Mouse (Mus musculus): ENCODE data around the gene Nfkbil1. TPM values are rescaled to one million over a fixed set of nuclear protein-coding genes. Genes with fewer than 3 reads are reported as not detected.
"Not testable (repeated sequence)": the region's sequence is repeated elsewhere in the genome, so short reads cannot be mapped to it uniquely, and the experiment has no call there.

Nfkbil1 gene
- polyA plus RNA-seq, 3 experiments from 2014 or later, result 1.7 to 3.3 (median 1.9) TPM

GRCm38 (mm10) chr17:35236996-35237395 lies 1.4 kb upstream of the Nfkbil1 start:
- no peak for ATAC-seq

GRCm38 (mm10) chr17:35236390-35236746 lies 776 bp upstream of the Nfkbil1 start:
- peak; percentile 64 for ATAC-seq

- no peak for ATAC-seq
Observed at GRCm38 (mm10) chr17:35234903-35235302, 689 bp downstream of the Nfkbil1 start.

GRCm38 (mm10) chr17:35234090-35234489 lies 1.5 kb downstream of the Nfkbil1 start:
- ATAC-seq, result not testable (repeated sequence)

- ATAC-seq, result no peak
Observed at GRCm38 (mm10) chr17:35233114-35233980, 2.2 kb downstream of the Nfkbil1 start, which contains the start of gene Atp6v1g2. Gene Atp6v1g2 (plus strand): TSS chr17:35233660.

GRCm38 (mm10) chr17:35232659-35233058 lies 2.9 kb downstream of the Nfkbil1 start:
- ATAC-seq, result peak; percentile 15

GRCm38 (mm10) chr17:35232043-35232442 lies 3.5 kb downstream of the Nfkbil1 start:
- no peak for ATAC-seq

- peak; percentile 57 for ATAC-seq
Observed at GRCm38 (mm10) chr17:35231022-35231421, 4.6 kb downstream of the Nfkbil1 start.

GRCm38 (mm10) chr17:35226561-35227046 lies 9.0 kb downstream of the Nfkbil1 start:
- peak; percentile 35 for ATAC-seq

- no peak for ATAC-seq
Observed at GRCm38 (mm10) chr17:35225456-35225855, 10.1 kb downstream of the Nfkbil1 start.

GRCm38 (mm10) chr17:35224641-35225040 lies 11.0 kb downstream of the Nfkbil1 start:
- no peak for ATAC-seq

- no peak for ATAC-seq
Observed at GRCm38 (mm10) chr17:35222299-35222698, 13.3 kb downstream of the Nfkbil1 start.

- ATAC-seq, result peak; percentile 3
Observed at GRCm38 (mm10) chr17:35220156-35220952, 15.2 kb downstream of the Nfkbil1 start, which contains the start of gene Gm16181. Gene Gm16181 (plus strand): TSS chr17:35220834.

- peak; percentile 83 for ATAC-seq
Observed at GRCm38 (mm10) chr17:35219601-35220041, 16.0 kb downstream of the Nfkbil1 start.

- ATAC-seq, result peak; percentile 58
Observed at GRCm38 (mm10) chr17:35218516-35219193, 16.9 kb downstream of the Nfkbil1 start.

- ATAC-seq, result no peak
Observed at GRCm38 (mm10) chr17:35213071-35213470, 22.5 kb downstream of the Nfkbil1 start.

GRCm38 (mm10) chr17:35210593-35210992 lies 25.0 kb downstream of the Nfkbil1 start:
- peak; percentile 13 for ATAC-seq

GRCm38 (mm10) chr17:35209785-35210535 lies 25.6 kb downstream of the Nfkbil1 start:
- peak; percentile 91 for ATAC-seq

GRCm38 (mm10) chr17:35205380-35205769 lies 30.2 kb downstream of the Nfkbil1 start:
- ATAC-seq, result no peak

- ATAC-seq, result peak; percentile 57
Observed at GRCm38 (mm10) chr17:35204494-35205379, 30.9 kb downstream of the Nfkbil1 start, which contains the start of gene Lta. Gene Lta (minus strand): TSS chr17:35205351.

- ATAC-seq, result no peak
Observed at GRCm38 (mm10) chr17:35202442-35202841, 33.1 kb downstream of the Nfkbil1 start.

Measured in inflammation-experienced regulatory T-cells, adult 6 months (primary cell).